Mouse (Mus musculus): Measurements from ENCODE around the gene Mrpl52. TPM values are rescaled to one million over a fixed set of nuclear protein-coding genes. Genes with fewer than 3 reads are reported as not detected.
A peak's percentile ranks its signal among the peaks of the same experiment; 100 is the strongest.

Mrpl52 gene
- polyA plus RNA-seq, 1 experiment from 2014 or later: 329 TPM

DNA sequence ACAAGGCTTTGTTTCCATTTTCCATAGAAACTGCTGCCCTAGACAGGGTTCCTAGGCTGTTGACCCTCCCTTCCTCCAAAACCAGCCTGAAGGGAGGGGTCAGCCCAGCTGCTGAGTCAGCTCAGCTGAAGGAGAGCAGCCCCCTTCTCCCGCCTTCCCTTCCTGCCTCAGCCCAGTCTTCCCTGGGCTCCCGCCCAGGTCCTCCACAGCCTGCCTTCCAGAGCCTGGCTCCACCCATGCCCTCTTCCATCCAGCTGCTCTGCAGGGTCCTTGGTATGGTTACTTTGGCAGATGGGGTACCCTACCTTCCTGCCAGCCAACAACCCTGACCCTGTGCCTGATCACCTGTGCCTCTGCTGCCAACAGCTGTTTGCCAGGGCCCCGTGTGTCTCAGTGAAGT lies 16.5 kb downstream of the Mrpl52 start:
- Histone ChIP-seq H3K4me2 (no peak overlapping the region), H3K4me1 (replicated peaks; ENCODE audit: control insufficient read depth, insufficient read depth, low read length) (peaks cover 16% of the 10 kb centered on the region), H3K9ac (ENCODE audit: low read depth, low read length) (no peak overlapping the region), H3K4me3 (ENCODE audit: low read depth, low read length) (no peak overlapping the region), H3K36me3 (ENCODE audit: control insufficient read depth, insufficient read depth, low read length) (peaks cover 10% of the 10 kb centered on the region), H3K9me3 (ENCODE audit: control insufficient read depth, low read length) (no peaks in the 10 kb centered on the region), H3K27me3 (replicated peaks; ENCODE audit: control insufficient read depth, insufficient read depth, low read length) (peaks cover 4% of the 10 kb centered on the region; the same call in 1 of the 2 replicates), H3K27ac (ENCODE audit: low read depth, low read length) (no peak overlapping the region)
- DNase-seq (ENCODE audit: low spot score) (no peak), ATAC-seq (replicated peaks; ENCODE audit: low FRiP score) (peak; percentile 30; the same call in 1 of the 2 replicates)
- 43% methylated on average over 3 of the region's 3 CpGs for WGBS

- Histone ChIP-seq H3K4me2 (no peak overlapping the region), H3K4me1 (replicated peaks; ENCODE audit: control insufficient read depth, insufficient read depth, low read length) (peaks cover 20% of the 10 kb centered on the region), H3K27ac (ENCODE audit: low read depth, low read length) (no peak overlapping the region), H3K36me3 (ENCODE audit: control insufficient read depth, insufficient read depth, low read length) (peaks cover 9% of the 10 kb centered on the region; the same call in 1 of the 2 replicates), H3K27me3 (replicated peaks; ENCODE audit: control insufficient read depth, insufficient read depth, low read length) (peaks cover 4% of the 10 kb centered on the region; the same call in 1 of the 2 replicates), H3K9me3 (ENCODE audit: control insufficient read depth, low read length) (no peaks in the 10 kb centered on the region), H3K4me3 (ENCODE audit: low read depth, low read length) (no peak overlapping the region), H3K9ac (ENCODE audit: low read depth, low read length) (no peak overlapping the region)
- DNase-seq (ENCODE audit: low spot score): no peak
- no peak for ATAC-seq (replicated peaks; ENCODE audit: low FRiP score)
- 71% methylated on average over 15 of the region's 15 CpGs for WGBS
Observed at GRCm38 (mm10) chr14:54443712-54444618, 17.3 kb downstream of the Mrpl52 start.

GRCm38 (mm10) chr14:54445476-54445875 lies 18.8 kb downstream of the Mrpl52 start:
- no peak overlapping the region for H3K4me3 ChIP-seq (ENCODE audit: low read depth, low read length)
- ATAC-seq (replicated peaks; ENCODE audit: low FRiP score) (peak; percentile 27), DNase-seq (ENCODE audit: low spot score) (no peak)
- 45% methylated on average over 3 of the region's 3 CpGs for WGBS
- no peak overlapping the region for H3K27ac ChIP-seq (ENCODE audit: low read depth, low read length)
- H3K4me2 ChIP-seq: peak overlapping the region; percentile 5; the same call in 1 of the 2 replicates
- H3K9me3 ChIP-seq (ENCODE audit: control insufficient read depth, low read length): no peaks in the 10 kb centered on the region
- H3K36me3 ChIP-seq (ENCODE audit: control insufficient read depth, insufficient read depth, low read length): 0 out of 2 replicates have a peak, but pooled peaks cover 3% of the 10 kb centered on the region
- peaks cover 20% of the 10 kb centered on the region for H3K4me1 ChIP-seq (replicated peaks; ENCODE audit: control insufficient read depth, insufficient read depth, low read length)
- H3K27me3 ChIP-seq (replicated peaks; ENCODE audit: control insufficient read depth, insufficient read depth, low read length): peaks cover 4% of the 10 kb centered on the region; the same call in 1 of the 2 replicates
- H3K9ac ChIP-seq (ENCODE audit: low read depth, low read length): peak overlapping the region; percentile 35

GRCm38 (mm10) chr14:54453566-54453965 lies 26.9 kb downstream of the Mrpl52 start:
- WGBS: 77% methylated on average over 9 of the region's 9 CpGs
- ATAC-seq (replicated peaks; ENCODE audit: low FRiP score): no peak
- no peak for DNase-seq (ENCODE audit: low spot score)

DNA sequence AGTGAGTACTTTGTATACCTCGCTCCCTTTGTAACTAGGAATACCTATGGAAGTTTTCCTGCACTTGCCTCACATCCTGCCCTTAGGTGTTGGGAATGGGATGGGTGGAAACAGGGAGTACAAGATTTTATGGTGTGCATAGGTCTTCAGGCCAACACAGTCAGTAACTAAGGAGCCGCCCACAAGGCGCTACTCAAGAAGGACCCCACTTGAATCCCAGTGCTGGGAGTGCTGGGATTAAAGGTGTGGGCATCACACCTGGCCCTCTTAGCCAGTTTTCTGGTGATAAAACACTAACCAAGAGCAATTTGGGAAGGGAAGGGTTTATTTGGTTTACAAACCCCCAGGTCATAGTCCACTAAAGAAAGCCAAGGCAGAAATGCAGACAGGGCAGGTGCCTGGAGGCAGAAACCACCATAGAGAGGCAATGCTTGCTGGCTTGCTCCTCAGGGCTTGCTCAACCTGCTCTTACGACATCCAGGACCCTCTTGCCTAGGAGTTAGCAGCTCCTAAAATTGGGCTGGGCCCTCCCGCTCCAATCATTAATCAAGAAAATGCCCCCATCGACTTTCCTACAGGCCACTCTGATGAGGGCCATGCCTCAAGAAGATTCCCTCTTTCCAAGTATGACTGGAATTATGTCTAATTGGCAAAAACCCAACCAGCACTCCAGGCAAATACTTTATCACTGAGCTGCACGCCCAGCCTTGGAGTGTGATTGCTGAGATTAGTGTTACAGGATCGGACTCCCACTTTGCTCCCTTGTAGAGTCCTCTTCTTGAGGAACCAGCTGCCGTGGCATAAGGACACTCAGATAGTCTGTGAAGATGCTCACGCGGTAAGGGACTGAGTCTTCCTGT lies 28.2 kb downstream of the Mrpl52 start:
- Histone ChIP-seq H3K36me3 (ENCODE audit: control insufficient read depth, insufficient read depth, low read length) (no peaks in the 10 kb centered on the region), H3K4me2 (no peak overlapping the region), H3K27ac (ENCODE audit: low read depth, low read length) (no peak overlapping the region), H3K4me3 (ENCODE audit: low read depth, low read length) (no peak overlapping the region), H3K27me3 (replicated peaks; ENCODE audit: control insufficient read depth, insufficient read depth, low read length) (no peaks in the 10 kb centered on the region), H3K4me1 (replicated peaks; ENCODE audit: control insufficient read depth, insufficient read depth, low read length) (peaks cover 3% of the 10 kb centered on the region), H3K9me3 (ENCODE audit: control insufficient read depth, low read length) (no peaks in the 10 kb centered on the region), H3K9ac (ENCODE audit: low read depth, low read length) (no peak overlapping the region)
- no peak for DNase-seq (ENCODE audit: low spot score)
- WGBS: 64% methylated on average over 11 of the region's 11 CpGs
- ATAC-seq (replicated peaks; ENCODE audit: low FRiP score): no peak

More at GRCm38 (mm10) chr14:54453566-54453965, 26.9 kb downstream of the Mrpl52 start:
- no peak overlapping the region for H3K4me3 ChIP-seq (ENCODE audit: low read depth, low read length)
- no peaks in the 10 kb centered on the region for H3K36me3 ChIP-seq (ENCODE audit: control insufficient read depth, insufficient read depth, low read length)
- H3K27ac ChIP-seq (ENCODE audit: low read depth, low read length): no peak overlapping the region
- H3K9ac ChIP-seq (ENCODE audit: low read depth, low read length): no peak overlapping the region
- H3K4me1 ChIP-seq (replicated peaks; ENCODE audit: control insufficient read depth, insufficient read depth, low read length): peaks cover 6% of the 10 kb centered on the region
- H3K27me3 ChIP-seq (replicated peaks; ENCODE audit: control insufficient read depth, insufficient read depth, low read length): no peaks in the 10 kb centered on the region
- H3K9me3 ChIP-seq (ENCODE audit: control insufficient read depth, low read length): no peaks in the 10 kb centered on the region
- no peak overlapping the region for H3K4me2 ChIP-seq

GRCm38 (mm10) chr14:54457907-54458569 lies 31.3 kb downstream of the Mrpl52 start:
- H3K4me1 ChIP-seq (replicated peaks; ENCODE audit: control insufficient read depth, insufficient read depth, low read length): peaks cover 4% of the 10 kb centered on the region
- no peaks in the 10 kb centered on the region for H3K27me3 ChIP-seq (replicated peaks; ENCODE audit: control insufficient read depth, insufficient read depth, low read length)
- H3K4me2 ChIP-seq: no peak overlapping the region
- no peak for ATAC-seq (replicated peaks; ENCODE audit: low FRiP score)
- no peaks in the 10 kb centered on the region for H3K9me3 ChIP-seq (ENCODE audit: control insufficient read depth, low read length)
- 76% methylated on average over 14 of the region's 14 CpGs for WGBS
- no peak overlapping the region for H3K4me3 ChIP-seq (ENCODE audit: low read depth, low read length)
- no peaks in the 10 kb centered on the region for H3K36me3 ChIP-seq (ENCODE audit: control insufficient read depth, insufficient read depth, low read length)
- no peak overlapping the region for H3K27ac ChIP-seq (ENCODE audit: low read depth, low read length)
- no peak for DNase-seq (ENCODE audit: low spot score)
- H3K9ac ChIP-seq (ENCODE audit: low read depth, low read length): no peak overlapping the region

GRCm38 (mm10) chr14:54462146-54462545 lies 35.4 kb downstream of the Mrpl52 start:
- no peak overlapping the region for H3K4me2 ChIP-seq
- ATAC-seq (replicated peaks; ENCODE audit: low FRiP score) (no peak), DNase-seq (ENCODE audit: low spot score) (no peak)
- H3K27ac ChIP-seq (ENCODE audit: low read depth, low read length): no peak overlapping the region
- WGBS: 67% methylated on average over 4 of the region's 4 CpGs
- no peaks in the 10 kb centered on the region for H3K9me3 ChIP-seq (ENCODE audit: control insufficient read depth, low read length)
- H3K27me3 ChIP-seq (replicated peaks; ENCODE audit: control insufficient read depth, insufficient read depth, low read length): no peaks in the 10 kb centered on the region
- no peak overlapping the region for H3K4me3 ChIP-seq (ENCODE audit: low read depth, low read length)
- H3K36me3 ChIP-seq (ENCODE audit: control insufficient read depth, insufficient read depth, low read length): no peaks in the 10 kb centered on the region
- H3K4me1 ChIP-seq (replicated peaks; ENCODE audit: control insufficient read depth, insufficient read depth, low read length): peaks cover 21% of the 10 kb centered on the region
- no peak overlapping the region for H3K9ac ChIP-seq (ENCODE audit: low read depth, low read length)
